Mouse (Mus musculus) urinary bladder, postnatal 36 days (tissue): ENCODE data around the gene Pdia3.
"Not testable (repeated sequence)": the region's sequence is repeated elsewhere in the genome, so short reads cannot be mapped to it uniquely, and the experiment has no call there.

Experiments used
- DNase-seq, 2 experiments: peaks; one replicate each; pipeline ENCODE4 v3.0.0; 2022; ENCODE audit warnings: low spot score in 2 of 2, mixed read lengths in 1 of 2

Pdia3 gene

GRCm38 (mm10) chr2:121475306-121475705 lies 61.7 kb downstream of the Pdia3 start:
- DNase-seq: not testable (repeated sequence)

GRCm38 (mm10) chr2:121477491-121478266 lies 64.1 kb downstream of the Pdia3 start:
- DNase-seq: no peak

- DNase-seq: no peak
Observed at GRCm38 (mm10) chr2:121480498-121480897, 66.9 kb downstream of the Pdia3 start.

GRCm38 (mm10) chr2:121480916-121481315 lies 67.3 kb downstream of the Pdia3 start:
- DNase-seq: not testable (repeated sequence)

- no peak for DNase-seq
Observed at GRCm38 (mm10) chr2:121483576-121483975, 70.0 kb downstream of the Pdia3 start.

GRCm38 (mm10) chr2:121484403-121484802 lies 70.8 kb downstream of the Pdia3 start:
- DNase-seq: not testable (repeated sequence)
